Mouse (Mus musculus): ENCODE measurements around the gene Gm11627. TPM values are rescaled to one million over a fixed set of nuclear protein-coding genes. Genes with fewer than 3 reads are reported as not detected.

Gm11627 gene
- 6.6 and 7.1 TPM in 2 replicates for polyA plus RNA-seq (2015; fragmentation: Nextera tagmentation; extraction: Ambion mirVana)

GRCm38 (mm10) chr11:102579165-102580033 is at the start of gene Gm11627:
Gene Gm11627, minus strand, starts transcription at chr11:102579461.
- peaks cover 32% of the 10 kb centered on the region for H3K4me1 ChIP-seq
- H3K27me3 ChIP-seq (replicated peaks) = peaks cover 5% of the 10 kb centered on the region; the same call in 1 of the 2 replicates
- H3K9ac ChIP-seq (replicated peaks) = 0 out of 2 replicates have a peak within 1 kb of the TSS, but pooled peaks have one; percentile 10
- no peaks in the 10 kb centered on the region for H3K36me3 ChIP-seq
- H3K4me3 ChIP-seq (replicated peaks) = peak within 1 kb of the TSS; percentile 22
- WGBS = 7% methylated on average over 23 of the region's 23 CpGs
- H3K27ac ChIP-seq (replicated peaks) = peak within 1 kb of the TSS; percentile 75
- peak within 1 kb of the TSS; percentile 51 for H3K4me2 ChIP-seq
- ATAC-seq (ENCODE audit: low FRiP score) = peak; percentile 84
- no peaks in the 10 kb centered on the region for H3K9me3 ChIP-seq (replicated peaks)

- WGBS = 55% methylated on average over 9 of the region's 9 CpGs
- H3K9ac ChIP-seq (replicated peaks) = no peak overlapping the region
- H3K4me1 ChIP-seq = peaks cover 30% of the 10 kb centered on the region
Observed at GRCm38 (mm10) chr11:102628529-102628928, 49.3 kb upstream of the Gm11627 start.

GRCm38 (mm10) chr11:102627171-102627931 is 48.1 kb upstream of the Gm11627 start:
- Histone ChIP-seq H3K9me3 (replicated peaks) (no peaks in the 10 kb centered on the region), H3K27me3 (replicated peaks) (no peaks in the 10 kb centered on the region), H3K4me3 (replicated peaks) (no peak overlapping the region), H3K4me2 (no peak overlapping the region), H3K4me1 (peaks cover 25% of the 10 kb centered on the region), H3K27ac (replicated peaks) (no peak overlapping the region), H3K9ac (replicated peaks) (no peak overlapping the region), H3K36me3 (no peaks in the 10 kb centered on the region)
- no peak for ATAC-seq (ENCODE audit: low FRiP score)
- WGBS = 86% methylated on average over 9 of the region's 9 CpGs

More at GRCm38 (mm10) chr11:102628529-102628928, 49.3 kb upstream of the Gm11627 start:
- Histone ChIP-seq H3K9me3 (replicated peaks) (no peaks in the 10 kb centered on the region), H3K4me2 (no peak overlapping the region), H3K36me3 (no peaks in the 10 kb centered on the region), H3K4me3 (replicated peaks) (no peak overlapping the region), H3K27me3 (replicated peaks) (no peaks in the 10 kb centered on the region), H3K27ac (replicated peaks) (no peak overlapping the region)
- ATAC-seq (ENCODE audit: low FRiP score) = no peak

- no peaks in the 10 kb centered on the region for H3K9me3 ChIP-seq (replicated peaks)
- H3K4me2 ChIP-seq = peak overlapping the region; percentile 43
- peaks cover 15% of the 10 kb centered on the region for H3K4me1 ChIP-seq
- WGBS = 36% methylated on average over 14 of the region's 14 CpGs
- no peaks in the 10 kb centered on the region for H3K36me3 ChIP-seq
- ATAC-seq (ENCODE audit: low FRiP score) = 0 out of 2 replicates have a peak, but pooled peaks have one; percentile 38
- H3K27me3 ChIP-seq (replicated peaks) = no peaks in the 10 kb centered on the region
- H3K9ac ChIP-seq (replicated peaks) = no peak overlapping the region
- no peak overlapping the region for H3K4me3 ChIP-seq (replicated peaks)
- peak overlapping the region; percentile 29; the same call in 1 of the 2 replicates for H3K27ac ChIP-seq (replicated peaks)
Observed at GRCm38 (mm10) chr11:102624888-102625407, 45.7 kb upstream of the Gm11627 start.

- Histone ChIP-seq H3K36me3 (no peaks in the 10 kb centered on the region), H3K27ac (replicated peaks) (peak overlapping the region; percentile 29), H3K4me1 (peaks cover 15% of the 10 kb centered on the region), H3K4me2 (peak overlapping the region; percentile 20), H3K4me3 (replicated peaks) (no peak overlapping the region), H3K9me3 (replicated peaks) (no peaks in the 10 kb centered on the region), H3K9ac (replicated peaks) (no peak overlapping the region), H3K27me3 (replicated peaks) (no peaks in the 10 kb centered on the region)
- ATAC-seq (ENCODE audit: low FRiP score) = no peak
- 12% methylated on average over 17 of the region's 17 CpGs for WGBS
Observed at GRCm38 (mm10) chr11:102623876-102624789, 44.9 kb upstream of the Gm11627 start.

GRCm38 (mm10) chr11:102619449-102619848 is 40.2 kb upstream of the Gm11627 start:
- peaks cover 9% of the 10 kb centered on the region for H3K4me1 ChIP-seq
- no peaks in the 10 kb centered on the region for H3K27me3 ChIP-seq (replicated peaks)
- H3K9ac ChIP-seq (replicated peaks) = no peak overlapping the region
- no peak for ATAC-seq (ENCODE audit: low FRiP score)
- no peak overlapping the region for H3K27ac ChIP-seq (replicated peaks)
- H3K36me3 ChIP-seq = no peaks in the 10 kb centered on the region
- 71% methylated on average over 2 of the region's 2 CpGs for WGBS
- no peak overlapping the region for H3K4me3 ChIP-seq (replicated peaks)
- H3K9me3 ChIP-seq (replicated peaks) = no peaks in the 10 kb centered on the region
- H3K4me2 ChIP-seq = no peak overlapping the region

GRCm38 (mm10) chr11:102611317-102611705 is 32.0 kb upstream of the Gm11627 start:
- ATAC-seq (ENCODE audit: low FRiP score) = no peak
- 15% methylated on average over 6 of the region's 6 CpGs for WGBS
- Histone ChIP-seq H3K27me3 (replicated peaks) (no peaks in the 10 kb centered on the region), H3K4me1 (peaks cover 32% of the 10 kb centered on the region), H3K36me3 (no peaks in the 10 kb centered on the region), H3K4me2 (no peak overlapping the region), H3K27ac (replicated peaks) (no peak overlapping the region), H3K9me3 (replicated peaks) (no peaks in the 10 kb centered on the region), H3K9ac (replicated peaks) (no peak overlapping the region), H3K4me3 (replicated peaks) (no peak overlapping the region)

- Histone ChIP-seq H3K27me3 (replicated peaks) (no peaks in the 10 kb centered on the region), H3K4me1 (peaks cover 38% of the 10 kb centered on the region), H3K9me3 (replicated peaks) (no peaks in the 10 kb centered on the region), H3K9ac (replicated peaks) (no peak overlapping the region), H3K36me3 (no peaks in the 10 kb centered on the region), H3K4me3 (replicated peaks) (no peak overlapping the region), H3K4me2 (no peak overlapping the region), H3K27ac (replicated peaks) (no peak overlapping the region)
- ATAC-seq (ENCODE audit: low FRiP score) = no peak
- WGBS = 17% methylated on average over 9 of the region's 9 CpGs
Observed at GRCm38 (mm10) chr11:102610675-102611316, 31.5 kb upstream of the Gm11627 start.

- H3K4me3 ChIP-seq (replicated peaks) = no peak overlapping the region
- no peak for ATAC-seq (ENCODE audit: low FRiP score)
- no peak overlapping the region for H3K4me2 ChIP-seq
- H3K9ac ChIP-seq (replicated peaks) = no peak overlapping the region
- H3K36me3 ChIP-seq = no peaks in the 10 kb centered on the region
- 35% methylated on average over 4 of the region's 4 CpGs for WGBS
- H3K27me3 ChIP-seq (replicated peaks) = no peaks in the 10 kb centered on the region
- no peaks in the 10 kb centered on the region for H3K9me3 ChIP-seq (replicated peaks)
- H3K27ac ChIP-seq (replicated peaks) = no peak overlapping the region
- H3K4me1 ChIP-seq = peaks cover 43% of the 10 kb centered on the region
Observed at GRCm38 (mm10) chr11:102610260-102610659, 31.0 kb upstream of the Gm11627 start.

GRCm38 (mm10) chr11:102609483-102609882 is 30.2 kb upstream of the Gm11627 start:
- no peak overlapping the region for H3K9ac ChIP-seq (replicated peaks)
- H3K4me1 ChIP-seq = peaks cover 51% of the 10 kb centered on the region
- H3K36me3 ChIP-seq = no peaks in the 10 kb centered on the region
- no peaks in the 10 kb centered on the region for H3K9me3 ChIP-seq (replicated peaks)
- H3K4me2 ChIP-seq = peak overlapping the region; percentile 90; the same call in 1 of the 2 replicates
- H3K4me3 ChIP-seq (replicated peaks) = no peak overlapping the region
- H3K27ac ChIP-seq (replicated peaks) = no peak overlapping the region
- no peaks in the 10 kb centered on the region for H3K27me3 ChIP-seq (replicated peaks)
- 49% methylated on average over 8 of the region's 8 CpGs for WGBS
- no peak for ATAC-seq (ENCODE audit: low FRiP score)
